Mouse (Mus musculus): ENCODE measurements around the gene Camk2g.
"Not testable (repeated sequence)": the region's sequence is repeated elsewhere in the genome, so short reads cannot be mapped to it uniquely, and the experiment has no call there.

Gene Camk2g

GRCm38 (mm10) chr14:20737306-20737705 lies 56.6 kb downstream of the Camk2g start:
- no peak for DNase-seq (ENCODE audit: low spot score)

- DNase-seq (ENCODE audit: low spot score): no peak
Observed at GRCm38 (mm10) chr14:20735892-20736390, 57.9 kb downstream of the Camk2g start.

- no peak for DNase-seq (ENCODE audit: low spot score)
Observed at GRCm38 (mm10) chr14:20735052-20735451, 58.8 kb downstream of the Camk2g start.

- DNase-seq (ENCODE audit: low spot score): peak; percentile 92
Observed at GRCm38 (mm10) chr14:20733952-20734774, 59.7 kb downstream of the Camk2g start, which contains the start of gene Ndst2. Gene Ndst2, minus strand, starts transcription at chr14:20734562.

- DNase-seq (ENCODE audit: low spot score): peak; percentile 57
Observed at GRCm38 (mm10) chr14:20733041-20733951, 60.6 kb downstream of the Camk2g start.

GRCm38 (mm10) chr14:20730853-20731602 lies 62.9 kb downstream of the Camk2g start:
- DNase-seq (ENCODE audit: low spot score): no peak

GRCm38 (mm10) chr14:20729871-20730270 lies 64.0 kb downstream of the Camk2g start:
- DNase-seq (ENCODE audit: low spot score): no peak

GRCm38 (mm10) chr14:20725660-20726339 lies 68.1 kb downstream of the Camk2g start:
- DNase-seq (ENCODE audit: low spot score): no peak

- peak; percentile 36 for DNase-seq (ENCODE audit: low spot score)
Observed at GRCm38 (mm10) chr14:20724043-20724442, 69.8 kb downstream of the Camk2g start.

- DNase-seq (ENCODE audit: low spot score): no peak
Observed at GRCm38 (mm10) chr14:20723006-20723405, 70.9 kb downstream of the Camk2g start.

- no peak for DNase-seq (ENCODE audit: low spot score)
Observed at GRCm38 (mm10) chr14:20721371-20721770, 72.5 kb downstream of the Camk2g start.

- DNase-seq (ENCODE audit: low spot score): no peak
Observed at GRCm38 (mm10) chr14:20719767-20720166, 74.1 kb downstream of the Camk2g start.

GRCm38 (mm10) chr14:20718443-20718842 lies 75.4 kb downstream of the Camk2g start:
- no peak for DNase-seq (ENCODE audit: low spot score)

- peak; percentile 65 for DNase-seq (ENCODE audit: low spot score)
Observed at GRCm38 (mm10) chr14:20713832-20714231, 80.1 kb downstream of the Camk2g start.

GRCm38 (mm10) chr14:20708239-20708638 lies 85.6 kb downstream of the Camk2g start:
- DNase-seq (ENCODE audit: low spot score): no peak

- peak; percentile 92 for DNase-seq (ENCODE audit: low spot score)
Observed at GRCm38 (mm10) chr14:20707201-20708190, 86.4 kb downstream of the Camk2g start, which contains the start of gene Zswim8. Gene Zswim8, plus strand, starts transcription at chr14:20707552.

GRCm38 (mm10) chr14:20703461-20703860 lies 90.4 kb downstream of the Camk2g start:
- not testable (repeated sequence) for DNase-seq (ENCODE audit: low spot score)

- peak; percentile 91 for DNase-seq (ENCODE audit: low spot score)
Observed at GRCm38 (mm10) chr14:20702741-20703381, 91.0 kb downstream of the Camk2g start, which contains the start of gene Chchd1. Gene Chchd1, plus strand, starts transcription at chr14:20703006.

GRCm38 (mm10) chr14:20702096-20702740 lies 91.7 kb downstream of the Camk2g start:
- DNase-seq (ENCODE audit: low spot score): no peak
